Mouse (Mus musculus) midbrain, embryonic 15.5 days (tissue): ENCODE measurements at regions not wholly inside any gene's neighbourhood (a gene's known extent, or its start where the extent isn't known, plus 50 kb on each side); places are given as distances from the start of the nearest gene placed in this dataset.

Source experiments
- ATAC-seq: fragments of 200-750 bp; cut with Nextera tagmentation; replicated peaks from 2 replicates; pipeline ENCODE4 v1.8.0; 2017; ENCODE audit warnings: moderate TSS enrichment
- H3K27ac ChIP-seq: fragments of 300-500 bp; sonication (generic); 2 replicates; pipeline ENCODE4 v1.5.1; 2015; ENCODE audit warnings: mild to moderate bottlenecking, inconsistent platforms
- H3K27me3 ChIP-seq: fragments of 300-500 bp; sonication (generic); replicated peaks from 2 replicates; pipeline ENCODE4 v1.6.1; 2015; ENCODE audit warnings: inconsistent platforms
- H3K36me3 ChIP-seq: fragments of 300-500 bp; sonication (generic); replicated peaks from 2 replicates; pipeline ENCODE4 v1.6.1; 2015; ENCODE audit warnings: inconsistent platforms
- H3K4me1 ChIP-seq: fragments of 300-500 bp; sonication (generic); 2 replicates; pipeline ENCODE4 v1.6.1; 2015; ENCODE audit warnings: inconsistent platforms
- H3K4me2 ChIP-seq: fragments of 300-500 bp; sonication (generic); 2 replicates; pipeline ENCODE4 v1.6.1; 2015; ENCODE audit warnings: inconsistent platforms, mild to moderate bottlenecking, moderate library complexity
- H3K4me3 ChIP-seq: fragments of 300-500 bp; sonication (generic); 2 replicates; pipeline ENCODE4 v1.5.1; 2015; ENCODE audit warnings: mild to moderate bottlenecking, inconsistent platforms
- H3K9ac ChIP-seq: fragments of 300-500 bp; sonication (generic); 2 replicates; pipeline ENCODE4 v1.6.1; 2015; ENCODE audit warnings: mild to moderate bottlenecking, inconsistent platforms
- H3K9me3 ChIP-seq: fragments of 300-500 bp; sonication (generic); 2 replicates; pipeline ENCODE4 v1.6.1; 2016; ENCODE audit warnings: inconsistent platforms
- WGBS: fragments of 180-500 bp; shearing (Covaris S2); methylation state at CpG from one replicate; pipeline ENCODE4 v1.1.7; 2015; ENCODE audit warnings: mixed read lengths; 5-methylcytosine and 5-hydroxymethylcytosine counted together

DNA sequence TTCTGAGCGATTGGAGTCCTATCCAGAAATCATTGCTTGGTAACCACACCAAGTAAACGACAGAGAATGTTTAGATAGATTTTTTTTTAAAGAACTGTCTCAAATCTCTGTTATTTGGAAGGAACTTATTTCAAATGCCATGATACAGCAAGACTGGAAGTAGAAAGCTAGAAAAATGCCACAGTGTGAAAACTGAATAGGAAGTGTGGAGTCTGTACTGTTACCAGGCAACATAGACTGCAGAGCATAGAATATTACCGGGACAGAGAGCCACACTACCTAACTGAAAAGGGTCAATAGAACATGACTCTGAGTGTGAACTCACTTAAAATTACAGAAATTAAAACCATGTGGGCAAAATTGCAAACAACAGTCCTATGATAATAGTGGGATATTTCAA, 52.4 kb upstream of the Adcy1 start:
- Histone ChIP-seq H3K9ac (no peak overlapping the region), H3K4me1 (no peaks in the 10 kb centered on the region)

DNA sequence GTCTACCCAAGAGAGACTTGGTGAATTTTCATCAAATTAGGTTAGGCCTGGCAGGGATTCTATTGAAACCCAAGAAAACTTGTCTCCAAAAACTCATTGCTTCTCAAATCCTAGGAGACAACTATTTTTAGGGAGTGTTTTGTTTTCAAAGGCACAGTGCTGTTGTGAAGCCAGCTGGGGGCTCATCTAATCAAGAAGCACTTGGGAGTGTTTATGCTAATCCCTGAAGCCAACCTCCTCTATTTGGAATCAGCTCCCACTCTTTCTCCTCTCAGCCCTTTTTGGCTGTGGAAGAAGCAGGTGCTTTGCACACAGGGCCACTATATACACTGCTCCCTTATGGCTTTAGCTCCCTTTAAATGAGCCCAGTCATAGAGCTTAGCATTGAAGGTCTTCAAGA, 64.0 kb upstream of the Adcy1 start:
- Histone ChIP-seq H3K36me3 (no peaks in the 10 kb centered on the region), H3K27ac (no peak overlapping the region), H3K27me3 (no peaks in the 10 kb centered on the region), H3K4me3 (no peak overlapping the region), H3K9me3 (no peaks in the 10 kb centered on the region), H3K4me2 (no peak overlapping the region), H3K9ac (no peak overlapping the region), H3K4me1 (no peaks in the 10 kb centered on the region)
- ATAC-seq = no peak

More for the DNA sequence above, 52.4 kb upstream of the Adcy1 start:
- Histone ChIP-seq H3K4me3 (no peak overlapping the region), H3K9me3 (no peaks in the 10 kb centered on the region), H3K4me2 (no peak overlapping the region), H3K27ac (no peak overlapping the region), H3K27me3 (no peaks in the 10 kb centered on the region), H3K36me3 (no peaks in the 10 kb centered on the region)
- no peak for ATAC-seq
- WGBS = 75% methylated on average over 3 of the region's 3 CpGs

DNA sequence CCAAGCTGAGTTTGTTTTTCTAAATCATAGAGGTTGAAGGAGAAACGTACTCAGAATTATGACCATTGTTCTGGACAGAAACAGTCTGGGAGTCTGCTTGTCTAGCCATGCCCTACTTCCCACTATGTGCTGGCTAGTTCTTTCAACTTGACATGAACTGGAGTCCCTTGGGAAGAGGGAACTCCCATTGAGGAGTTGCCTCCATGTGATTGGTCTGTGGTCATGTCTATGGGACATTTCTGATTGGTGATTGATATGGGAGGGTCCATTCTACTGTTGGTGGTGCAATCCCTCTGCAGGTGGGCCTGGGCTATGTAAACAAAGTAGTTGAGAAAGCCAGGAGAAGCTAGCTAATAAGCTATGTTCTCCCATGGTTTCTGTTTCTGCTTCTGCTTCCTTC, 64.5 kb upstream of the Adcy1 start:
- H3K27ac ChIP-seq = no peak overlapping the region
- no peak for ATAC-seq
- no peak overlapping the region for H3K9ac ChIP-seq
- no peaks in the 10 kb centered on the region for H3K9me3 ChIP-seq
- H3K4me1 ChIP-seq = no peaks in the 10 kb centered on the region
- 90% methylated on average over 1 of the region's 1 CpGs for WGBS
- H3K27me3 ChIP-seq = no peaks in the 10 kb centered on the region
- no peak overlapping the region for H3K4me3 ChIP-seq
- H3K36me3 ChIP-seq = no peaks in the 10 kb centered on the region
- H3K4me2 ChIP-seq = no peak overlapping the region

DNA sequence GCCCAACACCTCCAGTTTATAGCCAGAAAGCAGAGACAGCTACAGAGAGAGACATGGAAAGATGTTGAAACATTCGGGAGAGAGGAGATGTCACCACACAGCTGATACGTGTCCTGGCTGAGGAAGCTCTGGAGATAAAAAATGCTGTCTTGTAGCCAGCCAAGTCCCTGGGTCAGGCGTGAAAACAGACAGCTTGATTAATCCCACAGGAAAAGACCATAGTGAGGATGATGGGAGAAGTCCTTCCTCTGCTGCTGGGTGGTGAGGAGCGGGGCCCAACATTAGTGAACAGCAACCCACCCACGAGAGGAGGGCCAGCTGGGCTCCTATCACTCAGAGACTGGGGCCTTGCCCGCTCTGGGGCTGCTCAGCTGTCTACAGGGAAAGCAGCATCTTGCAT, 65.8 kb upstream of the Adcy1 start:
- Histone ChIP-seq H3K27me3 (no peaks in the 10 kb centered on the region), H3K9ac (no peak overlapping the region), H3K9me3 (no peaks in the 10 kb centered on the region), H3K36me3 (no peaks in the 10 kb centered on the region), H3K4me1 (no peaks in the 10 kb centered on the region), H3K4me3 (no peak overlapping the region), H3K4me2 (no peak overlapping the region), H3K27ac (no peak overlapping the region)
- WGBS = 88% methylated on average over 6 of the region's 6 CpGs
- ATAC-seq = no peak

DNA sequence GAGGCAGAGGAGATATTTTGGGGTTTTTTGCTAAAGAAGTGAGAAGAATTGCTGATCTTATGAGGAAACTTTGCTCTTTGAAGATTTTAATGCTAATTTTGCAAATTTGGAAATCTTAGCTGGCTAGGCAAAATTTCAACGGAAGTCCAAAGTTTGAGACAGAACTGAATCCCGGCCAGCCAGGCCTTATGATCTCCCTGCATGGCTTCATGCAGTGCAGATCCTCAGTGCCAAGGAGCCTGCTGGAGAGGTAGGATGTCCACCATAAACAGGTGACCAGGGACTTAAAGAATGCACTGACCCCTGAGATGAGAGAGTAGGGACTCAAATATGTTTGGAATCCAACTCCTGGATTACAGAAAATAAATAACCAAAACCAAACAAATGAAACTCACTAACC, 69.6 kb upstream of the Adcy1 start:
- WGBS = 97% methylated on average over 2 of the region's 2 CpGs
- Histone ChIP-seq H3K9me3 (no peaks in the 10 kb centered on the region), H3K9ac (no peak overlapping the region), H3K27ac (no peak overlapping the region), H3K4me2 (no peak overlapping the region), H3K4me3 (no peak overlapping the region), H3K4me1 (no peaks in the 10 kb centered on the region), H3K36me3 (no peaks in the 10 kb centered on the region), H3K27me3 (no peaks in the 10 kb centered on the region)
- no peak for ATAC-seq

DNA sequence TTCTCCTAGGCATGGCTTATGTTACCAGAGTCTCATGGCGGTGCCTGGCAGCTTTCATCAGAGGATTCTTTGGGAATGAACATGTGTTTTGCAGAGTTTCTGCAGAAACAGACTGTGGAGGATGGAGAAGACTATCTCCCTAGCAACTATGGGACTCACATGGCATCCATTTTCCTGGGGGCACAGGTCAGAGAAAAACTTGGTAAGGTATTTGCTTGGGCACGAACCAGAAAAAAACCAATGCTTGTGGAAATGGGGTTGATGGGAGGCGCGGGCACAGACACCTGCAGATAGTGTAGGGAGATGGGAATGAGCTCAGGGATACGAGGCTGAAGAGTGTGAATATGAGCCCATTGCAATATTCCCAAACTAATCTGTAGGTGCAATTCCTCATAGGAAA, 71.7 kb upstream of the Adcy1 start:
- H3K9ac ChIP-seq = no peak overlapping the region
- H3K27ac ChIP-seq = no peak overlapping the region
- H3K4me3 ChIP-seq = no peak overlapping the region
- no peak for ATAC-seq
- no peaks in the 10 kb centered on the region for H3K4me1 ChIP-seq
- 95% methylated on average over 5 of the region's 5 CpGs for WGBS
- no peaks in the 10 kb centered on the region for H3K36me3 ChIP-seq
- no peak overlapping the region for H3K4me2 ChIP-seq
- no peaks in the 10 kb centered on the region for H3K27me3 ChIP-seq
- H3K9me3 ChIP-seq = no peaks in the 10 kb centered on the region

DNA sequence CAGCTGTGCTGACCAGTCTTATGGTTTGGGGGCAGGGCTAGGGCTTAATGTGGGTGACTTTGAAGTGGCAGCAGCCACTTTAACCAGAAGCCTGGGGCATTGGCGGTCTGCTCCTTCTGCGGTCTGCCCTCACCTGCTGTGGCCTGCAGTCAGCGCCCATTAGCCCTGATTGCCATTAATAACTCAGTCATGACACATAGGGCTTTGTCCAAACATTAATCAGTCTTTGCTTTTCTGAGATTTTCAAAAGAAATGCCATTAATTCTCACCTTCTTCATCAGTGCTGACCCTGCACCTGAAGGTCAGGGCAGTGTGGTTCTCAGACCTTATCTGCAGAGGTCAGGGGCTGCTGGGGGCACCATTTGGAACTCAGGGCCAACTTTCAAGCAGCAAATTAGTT, 72.6 kb upstream of the Adcy1 start:
- no peak for ATAC-seq
- whole genome bisulfite sequencing = 84% methylated on average over 3 of the region's 3 CpGs

DNA sequence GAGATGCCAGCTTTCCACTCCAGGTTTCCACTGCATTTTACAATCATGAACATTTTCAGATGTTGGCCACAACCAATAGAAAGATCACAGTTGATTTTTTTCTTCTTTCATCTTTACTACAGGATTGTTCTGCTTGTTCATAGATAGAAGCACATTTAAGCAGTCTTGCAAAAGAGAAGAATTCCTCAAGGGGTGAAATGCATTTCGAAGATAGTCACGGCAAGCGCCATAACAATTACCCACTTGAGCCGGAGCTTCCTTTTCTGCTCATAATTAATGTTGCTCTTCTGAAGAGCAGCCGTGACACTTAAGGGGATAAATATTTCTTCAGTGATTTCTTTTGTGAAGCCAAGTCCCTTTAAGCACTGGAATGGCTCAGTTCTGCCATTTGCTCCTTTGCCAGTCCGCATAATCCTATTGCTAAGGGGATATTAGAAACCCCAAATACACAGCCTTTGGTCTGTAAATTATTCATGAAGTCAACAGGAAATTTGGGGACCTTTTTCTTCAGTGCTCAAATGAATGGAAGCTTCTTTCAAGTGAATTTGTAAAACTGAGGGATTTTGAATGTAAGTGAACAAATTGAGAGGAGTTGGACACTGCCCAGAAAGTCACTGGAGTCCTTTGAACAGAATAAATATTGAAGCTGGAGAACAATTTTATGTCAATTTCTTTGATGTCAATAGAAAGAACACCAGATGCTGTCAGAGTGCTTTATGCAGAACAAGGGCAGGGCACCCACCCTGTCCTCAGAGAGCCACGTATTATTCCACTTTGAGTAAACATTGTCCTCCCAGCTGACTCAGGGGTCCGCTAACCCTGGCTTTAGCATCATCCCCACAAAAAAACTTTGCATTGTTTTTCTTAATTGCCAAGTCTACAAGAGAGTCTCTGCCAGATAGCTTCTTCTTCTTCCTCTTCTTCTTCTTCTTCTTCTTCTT, 74.1 kb upstream of the Adcy1 start:
- H3K4me1 ChIP-seq = no peaks in the 10 kb centered on the region
- ATAC-seq = peak; percentile 82
- no peak overlapping the region for H3K4me2 ChIP-seq
- WGBS = 20% methylated on average over 8 of the region's 8 CpGs
- H3K4me3 ChIP-seq = no peak overlapping the region
- H3K27me3 ChIP-seq = no peaks in the 10 kb centered on the region
- H3K27ac ChIP-seq = no peak overlapping the region
- no peaks in the 10 kb centered on the region for H3K36me3 ChIP-seq
- H3K9me3 ChIP-seq = no peaks in the 10 kb centered on the region
- no peak overlapping the region for H3K9ac ChIP-seq

More for the DNA sequence above, 72.6 kb upstream of the Adcy1 start:
- H3K9ac ChIP-seq = no peak overlapping the region
- H3K4me2 ChIP-seq = no peak overlapping the region
- no peaks in the 10 kb centered on the region for H3K9me3 ChIP-seq
- H3K36me3 ChIP-seq = no peaks in the 10 kb centered on the region
- H3K27ac ChIP-seq = no peak overlapping the region
- H3K4me3 ChIP-seq = no peak overlapping the region
- no peaks in the 10 kb centered on the region for H3K4me1 ChIP-seq
- no peaks in the 10 kb centered on the region for H3K27me3 ChIP-seq

DNA sequence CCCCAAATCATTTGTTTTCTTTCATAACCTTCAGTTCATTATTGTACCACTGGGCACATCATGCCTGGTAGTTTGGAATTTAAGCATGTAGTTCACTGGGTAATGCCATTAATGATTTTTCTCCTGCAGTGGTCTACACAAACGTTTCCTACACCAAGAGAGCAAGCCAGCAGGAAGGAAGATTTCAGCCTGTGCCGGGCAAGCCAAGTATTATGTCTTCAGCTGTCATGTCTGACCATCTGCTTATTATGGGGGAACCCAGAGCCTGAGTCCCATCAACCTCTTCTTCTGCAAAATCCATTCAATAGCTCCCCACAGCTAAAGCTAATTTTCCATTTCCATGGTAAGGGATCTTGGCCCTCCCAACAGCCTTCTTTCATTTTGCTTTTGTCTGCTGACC, 75.3 kb upstream of the Adcy1 start:
- H3K9me3 ChIP-seq = no peaks in the 10 kb centered on the region
- no peaks in the 10 kb centered on the region for H3K4me1 ChIP-seq
- H3K9ac ChIP-seq = no peak overlapping the region
- no peaks in the 10 kb centered on the region for H3K27me3 ChIP-seq
- no peak overlapping the region for H3K27ac ChIP-seq
- no peak overlapping the region for H3K4me3 ChIP-seq
- H3K36me3 ChIP-seq = no peaks in the 10 kb centered on the region
- WGBS = 40% methylated on average over 2 of the region's 2 CpGs
- ATAC-seq = no peak
- no peak overlapping the region for H3K4me2 ChIP-seq

DNA sequence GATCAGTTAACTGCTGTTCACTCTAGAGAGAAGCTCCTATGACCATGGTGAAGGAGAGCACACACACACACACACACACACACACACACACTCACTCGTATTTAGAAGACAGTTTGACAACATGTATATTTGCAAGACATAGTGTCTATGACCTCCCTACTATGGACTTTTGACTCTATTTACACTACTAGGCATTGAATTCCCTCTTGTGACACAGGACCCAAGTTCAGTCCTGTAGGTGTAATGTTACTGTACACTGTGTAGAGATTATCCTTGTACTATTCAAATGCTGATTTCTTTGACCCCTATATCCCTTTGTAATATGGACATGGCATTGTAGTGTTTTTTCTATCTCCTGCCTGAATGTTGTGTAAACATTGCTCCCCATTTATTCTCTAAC, 76.2 kb upstream of the Adcy1 start:
- no peak overlapping the region for H3K27ac ChIP-seq
- no peak overlapping the region for H3K4me3 ChIP-seq
- H3K9me3 ChIP-seq = no peaks in the 10 kb centered on the region
- WGBS = 85% methylated on average over 1 of the region's 1 CpGs
- no peak overlapping the region for H3K4me2 ChIP-seq
- H3K4me1 ChIP-seq = no peaks in the 10 kb centered on the region
- no peak overlapping the region for H3K9ac ChIP-seq
- no peaks in the 10 kb centered on the region for H3K27me3 ChIP-seq
- no peaks in the 10 kb centered on the region for H3K36me3 ChIP-seq
- no peak for ATAC-seq

DNA sequence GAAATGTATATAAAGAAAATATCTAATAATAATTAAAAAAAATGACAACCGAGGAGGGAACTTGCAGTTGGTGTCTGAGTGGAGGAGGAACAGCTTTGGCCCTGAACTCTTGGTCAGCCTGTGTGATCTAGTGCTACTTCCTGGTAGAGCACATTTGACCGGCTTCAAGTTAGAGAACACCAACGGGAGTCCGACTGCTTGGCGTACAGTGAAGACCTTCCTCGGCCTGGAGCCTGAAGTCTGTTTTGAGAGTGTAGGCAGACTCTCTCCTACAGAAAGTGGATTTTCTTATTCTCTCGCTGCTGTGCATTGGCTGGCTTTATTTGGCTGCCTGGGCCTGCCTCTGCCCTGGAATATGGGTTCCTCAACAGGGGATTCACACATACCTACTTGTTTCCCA, 81.2 kb upstream of the Adcy1 start:
- Histone ChIP-seq H3K27ac (no peak overlapping the region), H3K4me1 (no peaks in the 10 kb centered on the region), H3K4me3 (no peak overlapping the region), H3K27me3 (no peaks in the 10 kb centered on the region), H3K36me3 (no peaks in the 10 kb centered on the region), H3K9me3 (no peaks in the 10 kb centered on the region), H3K4me2 (no peak overlapping the region), H3K9ac (no peak overlapping the region)
- 89% methylated on average over 7 of the region's 7 CpGs for WGBS
- ATAC-seq = no peak

DNA sequence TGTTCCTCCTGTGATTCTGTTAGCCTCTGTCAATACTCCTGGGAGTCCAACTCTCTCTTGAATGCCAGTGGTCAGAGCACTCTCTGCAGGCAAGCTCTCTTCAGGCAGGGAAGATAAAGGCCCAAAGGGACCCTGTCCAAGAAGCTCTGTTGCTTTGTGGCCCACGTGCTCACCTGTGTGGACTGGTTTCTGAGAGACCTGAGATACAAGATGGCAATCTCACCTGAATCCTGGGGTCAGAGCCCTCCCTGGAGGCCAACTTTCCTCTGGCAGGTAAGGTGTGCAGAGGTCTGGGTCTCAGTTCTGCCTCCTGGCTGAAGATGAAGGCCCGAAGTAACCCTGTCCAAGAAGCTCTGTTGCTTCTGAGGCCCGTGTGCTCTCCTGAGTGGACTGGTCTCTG, 83.6 kb upstream of the Adcy1 start:
- 88% methylated on average over 3 of the region's 3 CpGs for WGBS
- Histone ChIP-seq H3K27me3 (no peaks in the 10 kb centered on the region), H3K4me3 (no peak overlapping the region), H3K9ac (no peak overlapping the region), H3K27ac (no peak overlapping the region), H3K4me1 (no peaks in the 10 kb centered on the region), H3K4me2 (no peak overlapping the region), H3K9me3 (no peaks in the 10 kb centered on the region), H3K36me3 (no peaks in the 10 kb centered on the region)
- ATAC-seq = no peak

DNA sequence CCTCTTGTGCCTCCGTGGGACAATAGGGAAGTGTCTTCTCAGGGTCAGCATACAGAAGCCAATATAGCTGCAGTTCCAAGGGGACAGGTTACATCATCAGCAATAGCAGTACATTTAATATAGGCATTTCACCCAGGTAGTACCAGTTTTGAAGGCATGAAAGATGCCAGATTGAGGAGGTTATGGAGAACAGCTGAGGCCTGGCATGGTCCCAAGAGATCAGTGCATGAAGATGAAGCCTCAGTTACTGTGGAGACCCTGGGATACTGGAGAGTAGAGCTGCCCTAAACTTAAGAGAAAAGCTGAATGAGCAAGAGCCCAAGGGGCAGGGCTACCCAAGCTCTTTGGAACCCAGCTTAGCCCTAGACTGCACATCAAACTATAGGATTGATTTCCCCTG, 94.1 kb upstream of the Adcy1 start:
- no peak overlapping the region for H3K4me2 ChIP-seq
- no peaks in the 10 kb centered on the region for H3K36me3 ChIP-seq
- no peaks in the 10 kb centered on the region for H3K9me3 ChIP-seq
- H3K27me3 ChIP-seq = no peaks in the 10 kb centered on the region
- no peaks in the 10 kb centered on the region for H3K4me1 ChIP-seq
- ATAC-seq = no peak
- WGBS = 42% methylated on average over 1 of the region's 1 CpGs
- no peak overlapping the region for H3K9ac ChIP-seq
- no peak overlapping the region for H3K27ac ChIP-seq
- H3K4me3 ChIP-seq = no peak overlapping the region
